ENCODE assay signal across 12 mouse cellular contexts in the genomic region with DNA sequence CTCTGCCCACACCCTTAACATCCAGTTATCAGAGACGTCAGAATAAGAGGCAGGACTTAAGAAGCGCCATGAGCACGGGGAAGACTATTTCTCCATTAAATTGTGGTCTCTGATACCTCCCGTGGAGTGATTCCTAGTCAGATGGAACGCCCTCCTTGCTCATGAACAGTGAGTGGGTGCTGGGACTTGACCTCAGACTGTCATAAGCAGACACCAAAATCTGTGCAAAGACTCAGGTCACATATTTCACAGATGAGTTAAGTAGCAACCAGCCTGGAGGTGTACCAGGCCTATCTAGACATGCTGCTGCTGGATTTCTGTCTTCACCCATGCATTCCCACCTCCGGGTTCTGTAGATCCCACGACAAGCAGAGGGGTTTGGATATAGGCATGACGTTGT.
"Had no signal": no experiment of that assay in that cellular context is flagged by ENCODE, and none has a peak within 500 bp of the region (broad histone marks: within the 10 kb centered on the region; RNA-seq: fewer than 3 reads in every experiment).

No protein-coding gene starts in this region.

- H3K27me3 ChIP-seq: stomach, embryonic 15.5 days had no signal

- DNase-seq: retina, postnatal 1 day; right cerebral cortex, adult 18-20 months; right cerebral cortex, postnatal 25 days; right cerebral cortex, postnatal 4 days; spleen, adult 18-20 months; thymus, adult 18-20 months; thymus, adult 2 months; thymus, postnatal 14 days; thymus, postnatal 25 days; thymus, postnatal 36 days; thymus, postnatal 4 days had no signal
